Mouse (Mus musculus): ENCODE results near the gene Pnmal1. TPM values are rescaled to one million over a fixed set of nuclear protein-coding genes. Genes with fewer than 3 reads are reported as not detected.

Pnmal1 gene
- polyA plus RNA-seq (2016; fragmentation: Nextera tagmentation; extraction: Ambion mirVana), result 0.79 and 1.5 TPM in 2 replicates

DNA sequence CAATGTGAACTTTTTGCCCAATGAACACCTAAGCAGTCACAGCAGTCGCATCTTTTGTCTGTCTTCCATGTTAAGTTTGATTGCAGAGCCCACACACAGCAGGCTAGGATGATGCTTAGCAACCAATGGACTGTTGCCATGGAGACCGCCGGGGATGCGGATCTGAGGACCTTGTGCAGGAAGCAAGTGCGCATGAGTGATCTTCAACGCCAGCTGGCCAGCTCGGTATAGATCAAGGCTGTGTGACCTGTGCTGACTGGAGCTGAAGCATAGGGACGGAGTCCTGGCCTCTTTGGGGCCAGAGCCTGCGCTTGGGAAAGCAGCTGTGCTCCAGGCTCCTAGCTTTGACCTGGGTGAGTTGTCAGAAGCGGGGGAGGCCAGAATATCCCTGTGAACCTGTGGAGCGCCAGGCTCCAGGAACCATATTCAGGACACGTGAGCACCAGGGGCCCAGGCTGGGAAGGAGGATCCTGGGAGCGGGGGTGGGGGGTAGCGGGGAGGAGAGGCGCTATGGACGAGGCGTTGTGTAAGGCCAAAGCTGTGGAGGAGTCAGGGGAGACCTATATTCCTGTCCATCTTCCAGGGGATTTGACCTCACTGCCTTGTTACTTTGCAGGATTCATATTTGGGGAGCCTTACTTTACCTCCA is at the start of gene Pnmal1:
Pnmal1 (plus strand) TSS at position 141 of the 649 bp plus-strand sequence.
- H3K27me3 ChIP-seq (ENCODE audit: low read depth, poor library complexity, severe bottlenecking), result no peaks in the 10 kb centered on the region
- H3K4me1 ChIP-seq, result peaks cover 8% of the 10 kb centered on the region
- H3K9me3 ChIP-seq (replicated peaks), result no peaks in the 10 kb centered on the region
- 32% methylated on average over 17 of the region's 17 CpGs for WGBS
- H3K4me3 ChIP-seq, result peak within 1 kb of the TSS; percentile 34
- peak within 1 kb of the TSS; percentile 38; the same call in 1 of the 2 replicates for H3K27ac ChIP-seq
- peak; percentile 86 for DNase-seq (ENCODE audit: low spot score)
- H3K36me3 ChIP-seq, result no peaks in the 10 kb centered on the region

DNA sequence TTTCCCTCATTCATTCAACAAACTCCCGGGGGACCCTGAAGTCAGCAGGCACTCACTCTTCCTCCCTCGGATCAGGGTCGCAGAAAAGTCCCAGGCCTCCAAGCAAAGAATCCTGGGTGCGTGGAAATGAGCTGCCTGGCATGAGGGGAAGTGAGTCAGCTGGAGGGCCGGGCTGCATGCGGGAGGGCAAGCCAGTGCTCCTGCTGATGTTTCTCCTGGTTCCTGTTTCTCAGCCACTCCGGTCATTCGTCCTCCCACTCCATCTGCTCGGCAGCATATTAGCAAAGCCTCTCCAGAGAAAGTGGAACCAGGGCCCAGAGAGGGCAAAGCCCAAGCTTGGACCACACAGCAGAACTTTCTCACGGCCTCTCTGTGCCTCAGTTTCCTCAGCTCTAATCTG is 49.6 kb upstream of the Pnmal1 start:
- Histone ChIP-seq H3K27me3 (ENCODE audit: low read depth, poor library complexity, severe bottlenecking) (0 out of 2 replicates have a peak, but pooled peaks cover 5% of the 10 kb centered on the region), H3K4me3 (no peak overlapping the region), H3K4me1 (peaks cover 48% of the 10 kb centered on the region), H3K36me3 (peaks cover 16% of the 10 kb centered on the region), H3K9me3 (replicated peaks) (no peaks in the 10 kb centered on the region), H3K27ac (no peak overlapping the region)
- DNase-seq (ENCODE audit: low spot score), result no peak
- WGBS, result 56% methylated on average over 10 of the region's 10 CpGs

GRCm38 (mm10) chr7:16911904-16912303 is 47.6 kb upstream of the Pnmal1 start:
- WGBS, result 94% methylated on average over 3 of the region's 3 CpGs

GRCm38 (mm10) chr7:16912360-16912759 is 47.1 kb upstream of the Pnmal1 start:
- Histone ChIP-seq H3K27ac (no peak overlapping the region), H3K4me1 (peaks cover 33% of the 10 kb centered on the region), H3K9me3 (replicated peaks) (no peaks in the 10 kb centered on the region), H3K36me3 (peaks cover 41% of the 10 kb centered on the region), H3K4me3 (no peak overlapping the region), H3K27me3 (ENCODE audit: low read depth, poor library complexity, severe bottlenecking) (0 out of 2 replicates have a peak, but pooled peaks cover 5% of the 10 kb centered on the region)
- whole genome bisulfite sequencing, result 83% methylated on average over 6 of the region's 6 CpGs
- no peak for DNase-seq (ENCODE audit: low spot score)

More at GRCm38 (mm10) chr7:16911904-16912303, 47.6 kb upstream of the Pnmal1 start:
- Histone ChIP-seq H3K27me3 (ENCODE audit: low read depth, poor library complexity, severe bottlenecking) (0 out of 2 replicates have a peak, but pooled peaks cover 5% of the 10 kb centered on the region), H3K27ac (no peak overlapping the region), H3K36me3 (peaks cover 36% of the 10 kb centered on the region), H3K9me3 (replicated peaks) (no peaks in the 10 kb centered on the region), H3K4me3 (no peak overlapping the region), H3K4me1 (peaks cover 34% of the 10 kb centered on the region)
- DNase-seq (ENCODE audit: low spot score), result no peak

GRCm38 (mm10) chr7:16913806-16914452 is 45.5 kb upstream of the Pnmal1 start:
- H3K27ac ChIP-seq, result 0 out of 2 replicates have a peak overlapping the region, but pooled peaks have one; percentile 38
- DNase-seq (ENCODE audit: low spot score), result peak; percentile 82
- H3K9me3 ChIP-seq (replicated peaks), result no peaks in the 10 kb centered on the region
- 0 out of 2 replicates have a peak, but pooled peaks cover under 1% of the 10 kb centered on the region for H3K27me3 ChIP-seq (ENCODE audit: low read depth, poor library complexity, severe bottlenecking)
- peaks cover 57% of the 10 kb centered on the region for H3K36me3 ChIP-seq
- no peak overlapping the region for H3K4me3 ChIP-seq
- 40% methylated on average over 10 of the region's 10 CpGs for WGBS
- H3K4me1 ChIP-seq, result peaks cover 36% of the 10 kb centered on the region

GRCm38 (mm10) chr7:16914453-16915343 is 44.8 kb upstream of the Pnmal1 start:
- Histone ChIP-seq H3K9me3 (replicated peaks) (no peaks in the 10 kb centered on the region), H3K4me1 (peaks cover 38% of the 10 kb centered on the region), H3K27me3 (ENCODE audit: low read depth, poor library complexity, severe bottlenecking) (no peaks in the 10 kb centered on the region), H3K4me3 (no peak overlapping the region), H3K36me3 (peaks cover 64% of the 10 kb centered on the region), H3K27ac (no peak overlapping the region)
- DNase-seq (ENCODE audit: low spot score), result peak; percentile 30
- 84% methylated on average over 18 of the region's 18 CpGs for WGBS

- H3K4me3 ChIP-seq, result no peak overlapping the region
- H3K4me1 ChIP-seq, result peaks cover 42% of the 10 kb centered on the region
- H3K27me3 ChIP-seq (ENCODE audit: low read depth, poor library complexity, severe bottlenecking), result no peaks in the 10 kb centered on the region
- 93% methylated on average over 32 of the region's 32 CpGs for WGBS
- no peak for DNase-seq (ENCODE audit: low spot score)
- peaks cover 72% of the 10 kb centered on the region for H3K36me3 ChIP-seq
- H3K9me3 ChIP-seq (replicated peaks), result no peaks in the 10 kb centered on the region
- no peak overlapping the region for H3K27ac ChIP-seq
Measured at GRCm38 (mm10) chr7:16915461-16916340, 43.8 kb upstream of the Pnmal1 start.

- Histone ChIP-seq H3K27ac (no peak overlapping the region), H3K9me3 (replicated peaks) (no peaks in the 10 kb centered on the region), H3K4me1 (peaks cover 51% of the 10 kb centered on the region), H3K4me3 (no peak overlapping the region), H3K36me3 (peaks cover 81% of the 10 kb centered on the region), H3K27me3 (ENCODE audit: low read depth, poor library complexity, severe bottlenecking) (no peaks in the 10 kb centered on the region)
- 88% methylated on average over 30 of the region's 30 CpGs for WGBS
- DNase-seq (ENCODE audit: low spot score), result no peak
Measured at GRCm38 (mm10) chr7:16916342-16917265, 42.9 kb upstream of the Pnmal1 start.

GRCm38 (mm10) chr7:16917447-16917846 is 42.0 kb upstream of the Pnmal1 start:
- peaks cover 88% of the 10 kb centered on the region for H3K36me3 ChIP-seq
- 53% methylated on average over 11 of the region's 11 CpGs for WGBS

DNA sequence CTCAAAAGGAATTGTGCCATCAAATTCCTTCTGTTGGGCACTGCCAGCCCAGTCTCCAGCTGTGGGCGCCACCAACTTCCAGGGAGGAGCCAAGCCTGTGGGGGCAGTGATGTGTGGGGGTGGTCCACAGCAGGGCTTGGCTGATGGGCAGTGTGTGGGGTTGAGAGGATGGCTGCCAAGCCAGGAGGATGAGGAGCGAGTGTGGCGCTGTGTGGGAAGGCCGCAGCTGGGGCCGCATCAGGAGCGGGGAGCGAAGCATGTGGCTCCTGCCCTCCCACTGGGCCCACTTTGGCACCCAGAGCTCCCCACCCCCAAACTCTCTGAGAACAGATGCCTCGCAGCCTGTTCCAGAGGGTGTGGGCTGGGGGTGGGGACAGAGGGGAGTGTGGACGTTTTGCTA is 41.5 kb upstream of the Pnmal1 start:
- peaks cover 89% of the 10 kb centered on the region for H3K36me3 ChIP-seq
- WGBS, result 83% methylated on average over 9 of the region's 9 CpGs

More at GRCm38 (mm10) chr7:16917447-16917846, 42.0 kb upstream of the Pnmal1 start:
- H3K27me3 ChIP-seq (ENCODE audit: low read depth, poor library complexity, severe bottlenecking), result no peaks in the 10 kb centered on the region
- H3K9me3 ChIP-seq (replicated peaks), result no peaks in the 10 kb centered on the region
- H3K27ac ChIP-seq, result no peak overlapping the region
- H3K4me1 ChIP-seq, result peaks cover 55% of the 10 kb centered on the region
- DNase-seq (ENCODE audit: low spot score), result no peak
- H3K4me3 ChIP-seq, result no peak overlapping the region

GRCm38 (mm10) chr7:16918670-16919069 is 40.8 kb upstream of the Pnmal1 start:
- WGBS, result 87% methylated on average over 3 of the region's 3 CpGs
- no peaks in the 10 kb centered on the region for H3K27me3 ChIP-seq (ENCODE audit: low read depth, poor library complexity, severe bottlenecking)
- H3K4me1 ChIP-seq, result peaks cover 62% of the 10 kb centered on the region
- no peaks in the 10 kb centered on the region for H3K9me3 ChIP-seq (replicated peaks)
- DNase-seq (ENCODE audit: low spot score), result no peak
- H3K4me3 ChIP-seq, result no peak overlapping the region
- H3K27ac ChIP-seq, result no peak overlapping the region
- peaks cover 85% of the 10 kb centered on the region for H3K36me3 ChIP-seq

More for the DNA sequence above, 41.5 kb upstream of the Pnmal1 start:
- no peak for DNase-seq (ENCODE audit: low spot score)
- H3K27me3 ChIP-seq (ENCODE audit: low read depth, poor library complexity, severe bottlenecking), result no peaks in the 10 kb centered on the region
- peaks cover 60% of the 10 kb centered on the region for H3K4me1 ChIP-seq
- H3K9me3 ChIP-seq (replicated peaks), result no peaks in the 10 kb centered on the region
- H3K27ac ChIP-seq, result no peak overlapping the region
- H3K4me3 ChIP-seq, result no peak overlapping the region

Measured in limb, embryonic 10.5 days (tissue).